Mouse (Mus musculus) myocyte (in vitro differentiated cells): Measurements from ENCODE around the gene Nfkbia. TPM values are rescaled to one million over a fixed set of nuclear protein-coding genes. Genes with fewer than 3 reads are reported as not detected.
A peak's percentile ranks its signal among the peaks of the same experiment; 100 is the strongest.

Experiments used
- H3K27me3 ChIP-seq: one replicate; pipeline ENCODE4 v1.6.1; 2011; ENCODE audit not compliant: control insufficient read depth, insufficient read depth, insufficient read length
- H3K36me3 ChIP-seq: one replicate; pipeline ENCODE4 v1.6.1; 2011; ENCODE audit not compliant: control insufficient read depth, insufficient read depth
- H3K4me2 ChIP-seq: one replicate; pipeline ENCODE4 v1.6.1; 2011; ENCODE audit warnings: low read depth, control low read depth
- H3K4me3 ChIP-seq: one replicate; pipeline ENCODE4 v1.5.1; 2011; ENCODE audit warnings: mild to moderate bottlenecking, control low read depth, moderate library complexity
- H3K79me2 ChIP-seq: one replicate; pipeline ENCODE4 v1.6.1; 2011; ENCODE audit not compliant: control insufficient read depth, insufficient read depth
- H3ac ChIP-seq: one replicate; pipeline ENCODE4 v1.6.1; 2011; ENCODE audit not compliant: control insufficient read depth, insufficient read length
- CEBPB ChIP-seq: IDR thresholded peaks from 2 replicates; pipeline ENCODE4 v1.6.1; 2011; ENCODE audit warnings: mild to moderate bottlenecking, moderate library complexity; ENCODE audit not compliant: poor library complexity, insufficient read depth, severe bottlenecking
- E2F4 ChIP-seq: IDR thresholded peaks from one replicate; pipeline ENCODE4 v1.6.1; 2011; ENCODE audit warnings: mild to moderate bottlenecking, control low read depth, moderate library complexity; ENCODE audit not compliant: insufficient read depth
- MAX ChIP-seq: IDR thresholded peaks from one replicate; pipeline ENCODE4 v1.6.1; 2011; ENCODE audit warnings: low read depth, mild to moderate bottlenecking, control low read depth
- MYOD1 ChIP-seq, 3 experiments: IDR thresholded peaks; one replicate each; pipeline ENCODE4 v1.6.1; 2011; ENCODE audit warnings: control low read depth in 2 of 3, low read depth in 2 of 3, mild to moderate bottlenecking in 2 of 3, moderate library complexity in 1 of 3; ENCODE audit not compliant: insufficient read length in 2 of 3, control insufficient read depth in 1 of 3
- MYOG ChIP-seq, 3 experiments: IDR thresholded peaks; one replicate each; pipeline ENCODE4 v1.6.1; 2011; ENCODE audit warnings: control low read depth in 2 of 3, low read depth in 2 of 3, mild to moderate bottlenecking in 2 of 3; ENCODE audit not compliant: insufficient read length in 2 of 3, control insufficient read depth in 1 of 3, insufficient read depth in 1 of 3
- POLR2A ChIP-seq: IDR thresholded peaks from one replicate; pipeline ENCODE4 v1.6.1; 2011; ENCODE audit warnings: low read depth, mild to moderate bottlenecking, control low read depth, moderate library complexity; ENCODE audit not compliant: insufficient read length
- POLR2AphosphoS2 ChIP-seq: IDR thresholded peaks from one replicate; pipeline ENCODE4 v1.6.1; 2011; ENCODE audit warnings: low read depth, control low read depth; ENCODE audit not compliant: insufficient read length
- REST ChIP-seq: IDR thresholded peaks from one replicate; pipeline ENCODE4 v1.6.1; 2011; ENCODE audit warnings: mild to moderate bottlenecking, control low read depth, moderate library complexity; ENCODE audit not compliant: insufficient read depth, insufficient read length
- SRF ChIP-seq: IDR thresholded peaks from one replicate; pipeline ENCODE4 v1.6.1; 2011; ENCODE audit warnings: low read depth; ENCODE audit not compliant: control insufficient read depth, insufficient read length
- TCF12 ChIP-seq: IDR thresholded peaks from one replicate; pipeline ENCODE4 v1.6.1; 2011; ENCODE audit warnings: mild to moderate bottlenecking, control low read depth; ENCODE audit not compliant: poor library complexity, insufficient read depth, severe bottlenecking
- TCF3 ChIP-seq: IDR thresholded peaks from one replicate; pipeline ENCODE4 v1.6.1; 2011; ENCODE audit warnings: low read depth, control low read depth; ENCODE audit not compliant: insufficient read length
- USF1 ChIP-seq: IDR thresholded peaks from one replicate; pipeline ENCODE4 v1.6.1; 2011; ENCODE audit warnings: low read depth, mild to moderate bottlenecking, control low read depth, moderate library complexity
- polyA plus RNA-seq: library from polyadenylated mRNA; unstranded; fragments of >200 nt; fragmentation: generic; extraction: Trizol; gene quantifications from one replicate; pipeline ENCODE4 v1.2.1, GENCODE M21; 2012; ENCODE audit warnings: missing spikeins

Nfkbia gene
- polyA plus RNA-seq, 1 experiment, result 18.0 TPM

GRCm38 (mm10) chr12:55481739-55482138 is 10.7 kb downstream of the Nfkbia start:
- TF ChIP-seq SRF, result no peak
- no peak for TF ChIP-seq E2F4
- no peak for TF ChIP-seq TCF3
- no peak for TF ChIP-seq REST
- TF ChIP-seq MYOG (IDR thresholded peaks at IDR 0.05; ENCODE audit: control insufficient read depth in 1 of 3, insufficient read depth in 1 of 3, insufficient read length in 2 of 3, low read depth in 2 of 3), result no peak
- TF ChIP-seq POLR2AphosphoS2, result no peak
- TF ChIP-seq MAX, result no peak
- no peak for TF ChIP-seq POLR2A
- TF ChIP-seq MYOD1 (IDR thresholded peaks at IDR 0.05; ENCODE audit: control insufficient read depth in 1 of 3, insufficient read length in 2 of 3, low read depth in 2 of 3), result no peak
- TF ChIP-seq USF1, result no peak
- TF ChIP-seq CEBPB, result no peak
- no peak for TF ChIP-seq TCF12
- no peak overlapping the region for H3ac ChIP-seq
- no peaks in the 10 kb centered on the region for H3K79me2 ChIP-seq
- no peaks in the 10 kb centered on the region for H3K27me3 ChIP-seq
- no peak overlapping the region for H3K4me3 ChIP-seq
- no peaks in the 10 kb centered on the region for H3K36me3 ChIP-seq
- H3K4me2 ChIP-seq, result no peak overlapping the region

DNA sequence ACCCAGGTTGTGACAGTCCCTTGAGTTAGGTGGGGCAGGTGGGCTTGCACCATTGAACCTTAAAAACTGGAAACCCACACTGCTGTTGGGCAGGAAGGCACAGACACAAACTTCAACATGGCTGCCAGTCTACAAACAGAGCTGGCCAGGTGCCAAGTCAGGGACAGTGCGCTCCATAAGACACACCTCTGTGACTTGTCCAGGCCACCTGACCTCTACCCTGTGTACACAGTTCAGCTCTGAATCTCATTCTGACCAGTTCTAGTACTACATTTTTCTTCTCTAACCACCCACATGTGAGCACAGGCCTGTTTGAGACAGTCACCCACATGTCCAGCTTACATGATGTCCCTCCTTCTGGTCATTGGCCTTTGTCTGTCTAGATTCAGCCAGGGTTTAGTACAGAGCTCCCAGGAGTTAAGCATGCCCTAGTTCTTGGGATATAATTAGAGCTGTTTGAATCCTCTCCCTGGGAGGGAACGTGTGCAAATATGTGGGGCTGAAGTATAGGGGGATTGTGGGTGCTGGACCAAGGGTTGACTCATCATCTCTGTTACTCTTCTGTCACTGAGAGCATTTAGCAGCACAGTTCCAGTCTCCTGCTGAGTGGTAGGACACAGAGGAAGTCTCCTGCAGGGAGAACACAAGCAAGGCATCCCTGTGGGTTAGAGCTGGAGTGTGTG is 11.8 kb downstream of the Nfkbia start:
- H3K4me2 ChIP-seq, result no peak overlapping the region
- H3K4me3 ChIP-seq, result no peak overlapping the region
- no peaks in the 10 kb centered on the region for H3K79me2 ChIP-seq
- H3K36me3 ChIP-seq, result no peaks in the 10 kb centered on the region
- no peaks in the 10 kb centered on the region for H3K27me3 ChIP-seq
- TF ChIP-seq SRF (no peak), TCF3 (no peak)
- H3ac ChIP-seq, result no peak overlapping the region

DNA sequence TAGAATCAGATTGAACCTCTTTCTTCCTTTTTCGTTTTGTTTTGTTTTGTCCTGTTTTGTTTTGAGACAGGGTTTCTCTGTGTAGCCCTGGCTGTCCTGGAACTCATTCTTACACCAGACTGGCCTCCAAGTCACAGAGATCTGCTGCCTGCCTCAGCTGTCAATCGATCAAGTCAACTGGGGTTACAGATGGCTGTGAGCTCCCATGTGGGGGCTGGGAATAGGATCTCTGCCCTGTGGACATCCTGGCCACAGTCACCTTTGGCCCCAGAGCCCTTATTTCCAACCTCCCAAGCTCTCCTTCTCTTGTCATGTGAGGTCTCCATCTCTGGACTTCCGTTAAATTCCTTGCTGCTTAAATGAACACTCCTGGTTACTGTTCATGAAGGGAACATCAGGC is 13.5 kb downstream of the Nfkbia start:
- no peak overlapping the region for H3K4me2 ChIP-seq
- no peak overlapping the region for H3ac ChIP-seq
- no peak overlapping the region for H3K4me3 ChIP-seq
- H3K36me3 ChIP-seq, result no peaks in the 10 kb centered on the region
- no peaks in the 10 kb centered on the region for H3K27me3 ChIP-seq
- TF ChIP-seq POLR2AphosphoS2 (no peak), TCF12 (no peak), SRF (no peak)
- H3K79me2 ChIP-seq, result no peaks in the 10 kb centered on the region

DNA sequence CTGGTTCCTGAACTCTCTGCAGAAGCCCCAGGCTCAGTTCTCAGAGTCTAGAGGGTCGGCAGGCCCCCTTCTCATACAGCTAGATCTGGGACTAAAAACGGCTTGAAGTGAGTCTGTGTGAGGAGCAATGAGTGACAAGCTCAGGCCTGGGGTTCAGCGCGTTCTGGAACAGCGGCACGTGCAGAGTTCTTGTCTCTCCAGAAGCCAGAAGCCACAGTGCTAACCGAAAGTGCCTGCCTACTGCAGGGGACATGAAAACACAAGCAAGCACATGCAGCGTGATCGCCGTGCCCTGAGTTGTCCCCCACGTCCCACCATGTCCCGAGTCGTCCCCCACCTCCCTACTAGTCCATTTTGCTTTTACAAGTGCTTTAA is 18.3 kb downstream of the Nfkbia start:
- H3ac ChIP-seq, result no peak overlapping the region
- H3K36me3 ChIP-seq, result no peaks in the 10 kb centered on the region
- H3K79me2 ChIP-seq, result no peaks in the 10 kb centered on the region
- no peak for TF ChIP-seq USF1
- TF ChIP-seq TCF12, result no peak
- TF ChIP-seq CEBPB, result no peak
- peak overlapping the region; percentile 38 for H3K4me2 ChIP-seq
- no peak overlapping the region for H3K4me3 ChIP-seq
- no peaks in the 10 kb centered on the region for H3K27me3 ChIP-seq

DNA sequence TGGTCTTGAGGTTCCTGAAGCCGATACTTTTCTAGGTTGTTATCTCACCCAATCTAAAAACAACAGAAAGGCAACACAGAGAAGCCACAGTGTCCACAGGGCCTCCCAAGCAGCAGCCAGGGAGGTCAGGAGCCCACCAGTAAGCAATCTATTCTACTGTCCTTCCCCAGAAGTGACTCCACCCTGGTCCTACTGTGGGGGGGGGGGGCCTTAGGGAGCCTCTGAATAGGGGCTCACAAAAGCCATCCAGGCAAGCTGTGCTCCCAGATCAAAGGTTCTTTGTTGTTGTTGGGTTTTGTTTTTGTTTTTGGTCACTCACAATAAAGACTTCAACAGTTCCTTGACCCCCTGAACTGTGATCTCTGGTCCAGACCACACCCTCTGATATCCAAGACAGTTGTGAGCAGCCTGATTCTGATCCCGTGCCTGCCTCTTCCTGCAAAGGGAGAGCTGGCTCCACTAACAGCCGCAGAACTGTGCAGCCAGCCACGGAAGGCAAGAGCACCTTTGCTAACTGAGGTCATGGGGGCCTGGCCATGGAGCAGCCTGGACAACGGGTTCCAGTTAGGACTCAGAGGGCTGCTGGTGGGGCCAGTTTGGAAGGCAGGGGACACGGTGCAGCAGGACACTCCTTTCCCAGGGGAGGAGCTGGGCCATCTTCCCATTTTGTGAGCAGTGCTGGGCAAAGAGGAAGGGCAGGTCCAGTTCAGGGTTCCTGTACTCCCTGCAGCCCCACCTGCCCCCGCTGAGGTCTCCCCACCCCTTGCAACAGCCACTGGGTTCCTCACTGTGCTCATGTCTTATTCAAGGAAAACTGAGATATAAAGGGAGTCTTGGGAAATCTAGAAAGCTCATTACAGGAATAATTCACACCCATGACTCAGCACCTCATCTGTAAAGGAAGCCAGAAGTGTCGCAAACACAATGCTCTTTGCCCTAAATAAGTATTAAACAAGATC is 18.9 kb downstream of the Nfkbia start:
- Histone ChIP-seq H3K4me2 (peak overlapping the region; percentile 38), H3K27me3 (no peaks in the 10 kb centered on the region), H3K4me3 (no peak overlapping the region), H3K36me3 (no peaks in the 10 kb centered on the region), H3ac (no peak overlapping the region), H3K79me2 (no peaks in the 10 kb centered on the region)
- TF ChIP-seq POLR2AphosphoS2 (no peak), MYOG (IDR thresholded peaks at IDR 0.05; ENCODE audit: control insufficient read depth in 1 of 3, insufficient read depth in 1 of 3, insufficient read length in 2 of 3, low read depth in 2 of 3) (no peak), MAX (no peak), USF1 (no peak), SRF (no peak), CEBPB (no peak), E2F4 (no peak), POLR2A (no peak), MYOD1 (IDR thresholded peaks at IDR 0.05; ENCODE audit: control insufficient read depth in 1 of 3, insufficient read length in 2 of 3, low read depth in 2 of 3) (no peak), TCF12 (no peak), TCF3 (no peak), REST (no peak)
